Mouse (Mus musculus) forebrain, embryonic 12.5 days (tissue): ENCODE results near the gene Hoxb5. TPM values are rescaled to one million over a fixed set of nuclear protein-coding genes. Genes with fewer than 3 reads are reported as not detected.

Experiments
- ATAC-seq: fragments of 200-750 bp; cut with Nextera tagmentation; 2 replicates; pipeline ENCODE4 v1.8.0; 2017; ENCODE audit warnings: moderate TSS enrichment; ENCODE audit not compliant: low FRiP score
- H3K27ac ChIP-seq: fragments of 300-500 bp; sonication (generic); 2 replicates; pipeline ENCODE4 v1.5.1; 2016; ENCODE audit warnings: mild to moderate bottlenecking
- H3K27me3 ChIP-seq: fragments of 300-500 bp; sonication (generic); 2 replicates; pipeline ENCODE4 v1.6.1; 2016; ENCODE audit warnings: mild to moderate bottlenecking
- H3K36me3 ChIP-seq: fragments of 300-500 bp; sonication (generic); replicated peaks from 2 replicates; pipeline ENCODE4 v1.6.1; 2016; ENCODE audit warnings: mild to moderate bottlenecking
- H3K4me1 ChIP-seq: fragments of 300-500 bp; sonication (generic); 2 replicates; pipeline ENCODE4 v1.6.1; 2016
- H3K4me2 ChIP-seq: fragments of 300-500 bp; sonication (generic); 2 replicates; pipeline ENCODE4 v1.6.1; 2016; ENCODE audit warnings: mild to moderate bottlenecking, moderate library complexity
- H3K4me3 ChIP-seq: fragments of 300-500 bp; sonication (generic); replicated peaks from 2 replicates; pipeline ENCODE4 v1.5.1; 2016; ENCODE audit warnings: mild to moderate bottlenecking
- H3K9ac ChIP-seq: fragments of 300-500 bp; sonication (generic); 2 replicates; pipeline ENCODE4 v1.6.1; 2016; ENCODE audit warnings: mild to moderate bottlenecking
- H3K9me3 ChIP-seq: fragments of 300-500 bp; sonication (generic); 2 replicates; pipeline ENCODE4 v1.6.1; 2016
- WGBS: fragments of 180-500 bp; shearing (Covaris S2); methylation state at CpG from one replicate; pipeline ENCODE4 v1.1.7; 2016; 5-methylcytosine and 5-hydroxymethylcytosine counted together
- polyA plus RNA-seq: library from polyadenylated mRNA; unstranded; fragments of >200 nt; fragmentation: Nextera tagmentation; extraction: Ambion mirVana; gene quantifications from 2 replicates; pipeline ENCODE4 v1.2.1, GENCODE M21; 2016

Hoxb5 gene
- polyA plus RNA-seq, 1 experiment from 2014 or later: not detected

GRCm38 (mm10) chr11:96301064-96301431 lies 2.1 kb upstream of the Hoxb5 start:
- no peak overlapping the region for H3K4me2 ChIP-seq
- H3K9ac ChIP-seq: no peak overlapping the region
- no peak overlapping the region for H3K4me3 ChIP-seq
- whole genome bisulfite sequencing: under 1% methylated on average over 8 of the region's 10 CpGs
- H3K36me3 ChIP-seq: no peaks in the 10 kb centered on the region
- ATAC-seq: no peak
- peaks cover 15% of the 10 kb centered on the region for H3K4me1 ChIP-seq
- no peaks in the 10 kb centered on the region for H3K9me3 ChIP-seq
- H3K27ac ChIP-seq: no peak overlapping the region
- H3K27me3 ChIP-seq: peaks cover 100% of the 10 kb centered on the region

- Histone ChIP-seq H3K9me3 (no peaks in the 10 kb centered on the region), H3K27me3 (peaks cover 100% of the 10 kb centered on the region), H3K4me1 (peaks cover 15% of the 10 kb centered on the region), H3K4me3 (no peak overlapping the region), H3K27ac (no peak overlapping the region), H3K36me3 (no peaks in the 10 kb centered on the region), H3K9ac (no peak overlapping the region), H3K4me2 (no peak overlapping the region)
- ATAC-seq: no peak
- under 1% methylated on average over 15 of the region's 15 CpGs for WGBS
Observed at GRCm38 (mm10) chr11:96301837-96302236, 1.3 kb upstream of the Hoxb5 start.

DNA sequence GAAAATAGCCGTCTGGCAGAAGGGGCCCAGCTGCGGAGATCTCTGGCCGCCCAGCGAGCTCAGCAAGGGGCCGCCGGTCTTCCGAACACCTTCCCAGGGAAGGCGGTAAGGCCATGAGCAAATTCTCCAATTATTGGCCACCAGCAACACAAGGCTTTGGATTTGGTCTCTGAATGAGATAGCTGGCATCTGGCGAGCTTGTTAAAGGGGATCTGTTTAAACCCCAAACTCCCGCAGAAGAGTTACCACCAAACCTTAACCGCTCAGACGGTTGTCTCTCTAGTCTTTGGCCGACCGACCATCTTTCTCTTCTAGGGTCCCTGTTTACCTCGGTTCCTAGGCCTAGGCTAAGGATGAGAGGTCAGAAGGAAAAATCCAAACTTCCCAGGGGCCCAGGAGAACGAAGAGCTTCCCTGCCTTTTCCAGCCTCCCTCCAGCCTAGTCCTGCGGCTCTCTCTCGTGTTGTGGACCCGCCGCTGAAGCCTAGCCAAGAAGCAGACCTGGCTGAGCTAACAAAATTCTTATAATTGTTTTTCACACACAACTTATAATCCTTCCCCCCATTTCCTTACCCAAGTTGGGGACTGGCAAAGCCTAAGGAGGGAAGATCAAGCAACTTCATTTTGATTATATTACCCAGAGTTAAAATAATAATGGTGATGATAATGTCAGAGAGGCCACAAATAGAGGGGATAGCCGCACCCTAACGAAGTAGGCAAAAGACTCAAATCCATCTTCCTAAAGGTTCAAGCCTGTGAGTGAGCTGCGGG lies 570 bp upstream of the Hoxb5 start:
- 4% methylated on average over 23 of the region's 23 CpGs for WGBS
- H3K9ac ChIP-seq: no peak overlapping the region
- H3K4me1 ChIP-seq: peaks cover 15% of the 10 kb centered on the region
- no peaks in the 10 kb centered on the region for H3K9me3 ChIP-seq
- peaks cover 100% of the 10 kb centered on the region for H3K27me3 ChIP-seq
- H3K4me2 ChIP-seq: no peak overlapping the region
- no peak overlapping the region for H3K4me3 ChIP-seq
- H3K36me3 ChIP-seq: no peaks in the 10 kb centered on the region
- H3K27ac ChIP-seq: no peak overlapping the region
- ATAC-seq: no peak

DNA sequence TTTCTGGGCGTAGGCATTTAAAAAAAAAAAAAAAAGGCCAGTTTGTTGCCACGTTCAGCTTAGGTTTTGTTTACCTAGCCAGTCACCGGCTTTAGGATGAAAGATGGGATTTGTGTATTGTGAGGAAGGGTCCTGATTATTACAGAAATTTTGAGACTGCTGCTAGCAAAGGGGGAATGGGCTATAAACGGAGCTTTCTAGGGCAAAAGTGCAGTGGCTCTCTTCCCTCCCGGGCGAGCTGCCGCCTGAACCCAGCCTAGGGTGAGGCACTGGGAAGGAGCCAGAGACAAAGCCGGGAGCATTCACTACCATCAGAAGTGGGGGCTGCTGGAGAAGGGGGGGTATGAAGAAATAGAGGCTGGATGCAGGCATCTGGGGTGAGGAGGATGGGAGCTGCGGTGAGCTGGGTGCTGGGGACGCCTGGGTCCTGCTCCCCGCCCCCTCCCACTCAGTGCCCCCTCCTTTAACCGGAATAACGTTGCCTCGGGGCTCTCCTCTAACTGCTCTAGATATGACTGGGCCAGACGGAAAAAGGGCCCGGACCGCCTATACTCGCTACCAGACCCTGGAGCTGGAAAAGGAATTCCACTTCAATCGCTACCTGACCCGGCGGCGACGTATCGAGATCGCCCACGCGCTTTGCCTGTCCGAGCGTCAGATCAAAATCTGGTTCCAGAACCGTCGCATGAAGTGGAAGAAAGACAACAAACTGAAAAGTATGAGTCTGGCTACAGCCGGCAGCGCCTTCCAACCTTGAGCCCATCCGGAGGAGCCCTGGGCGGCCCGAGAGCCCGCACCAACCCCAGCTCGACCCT lies 1.5 kb downstream of the Hoxb5 start:
- WGBS: 1% methylated on average over 38 of the region's 38 CpGs
- Histone ChIP-seq H3K27ac (no peak overlapping the region), H3K9me3 (no peaks in the 10 kb centered on the region), H3K27me3 (peaks cover 100% of the 10 kb centered on the region), H3K4me2 (no peak overlapping the region), H3K4me1 (peaks cover 12% of the 10 kb centered on the region), H3K9ac (no peak overlapping the region), H3K4me3 (no peak overlapping the region), H3K36me3 (no peaks in the 10 kb centered on the region)
- ATAC-seq: no peak

DNA sequence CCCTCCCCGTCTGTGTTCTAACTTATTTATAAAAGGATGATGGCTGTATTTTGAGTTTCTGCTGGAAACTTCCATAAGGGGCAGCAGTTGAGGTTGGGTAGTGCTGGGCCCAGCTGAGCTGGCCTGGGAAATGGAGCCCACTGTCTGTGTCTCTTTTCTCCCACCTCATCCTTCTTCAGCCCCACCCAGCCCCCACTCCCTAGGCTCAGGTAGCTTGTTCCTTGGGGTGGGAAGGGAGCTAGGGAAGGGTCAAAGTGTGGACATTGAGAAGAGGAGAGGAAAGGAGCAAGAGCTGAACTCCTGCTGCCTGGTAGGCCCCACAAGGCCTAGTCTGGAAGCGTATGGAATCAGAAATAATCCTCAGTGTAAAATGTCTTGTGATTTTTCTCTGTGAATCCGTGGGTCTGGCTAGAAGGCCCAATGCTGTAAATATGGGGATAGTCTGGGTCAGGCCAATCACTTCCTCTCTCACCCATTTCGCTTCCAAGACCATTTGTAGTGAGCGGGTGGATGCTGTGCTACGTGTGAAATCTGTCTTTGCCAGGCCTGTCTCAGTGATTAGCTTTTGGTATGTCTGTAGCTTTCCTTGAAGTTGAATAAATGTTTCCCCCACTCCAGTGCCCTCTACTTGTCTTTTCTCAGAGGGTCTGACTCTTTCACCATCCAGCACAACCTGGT lies 2.5 kb downstream of the Hoxb5 start:
- Histone ChIP-seq H3K4me1 (peaks cover 9% of the 10 kb centered on the region), H3K36me3 (no peaks in the 10 kb centered on the region), H3K4me3 (no peak overlapping the region), H3K4me2 (no peak overlapping the region), H3K27me3 (peaks cover 100% of the 10 kb centered on the region), H3K9me3 (no peaks in the 10 kb centered on the region), H3K27ac (no peak overlapping the region), H3K9ac (no peak overlapping the region)
- no peak for ATAC-seq
- 12% methylated on average over 6 of the region's 6 CpGs for WGBS

DNA sequence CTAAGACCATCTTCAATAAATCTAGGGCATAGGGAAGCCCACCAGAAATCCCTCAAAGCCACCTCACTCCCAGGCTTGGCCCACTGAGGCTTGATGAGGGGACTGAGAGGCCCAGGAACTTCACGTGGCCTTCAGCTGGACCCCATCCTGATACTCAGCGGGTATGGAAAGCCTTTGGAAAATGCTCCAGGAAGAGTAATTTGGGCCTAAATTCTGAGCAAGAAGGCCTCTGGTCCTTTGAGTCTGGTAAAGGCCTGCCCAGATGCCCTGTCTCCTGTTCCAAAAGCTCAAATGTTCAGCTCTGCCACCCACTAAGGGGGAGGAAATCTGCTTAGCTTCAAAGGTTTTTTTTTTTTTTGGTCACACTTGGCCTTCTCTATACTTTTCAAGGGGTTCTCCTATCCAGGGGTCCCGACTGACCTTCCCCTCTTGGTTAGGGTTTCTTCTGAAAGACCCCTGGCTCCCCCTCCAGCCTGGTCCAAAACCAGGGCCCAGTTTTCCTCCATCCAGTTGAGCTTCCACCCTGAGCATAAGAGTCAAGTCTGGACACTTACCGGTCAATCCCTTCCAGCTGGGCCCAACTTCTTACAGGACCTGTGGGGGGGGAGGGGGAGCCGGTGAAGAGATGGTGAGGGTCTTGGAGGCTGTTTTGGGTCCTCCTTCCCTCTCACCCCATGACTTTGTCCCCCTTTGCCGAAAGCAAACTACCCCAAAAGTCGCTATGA lies 3.2 kb downstream of the Hoxb5 start:
- ATAC-seq: no peak
- 5% methylated on average over 7 of the region's 7 CpGs for WGBS
- Histone ChIP-seq H3K27ac (no peak overlapping the region), H3K36me3 (no peaks in the 10 kb centered on the region), H3K4me2 (no peak overlapping the region), H3K4me1 (peaks cover 9% of the 10 kb centered on the region), H3K9ac (no peak overlapping the region), H3K9me3 (no peaks in the 10 kb centered on the region), H3K4me3 (no peak overlapping the region), H3K27me3 (peaks cover 100% of the 10 kb centered on the region)

GRCm38 (mm10) chr11:96306908-96307269 lies 3.8 kb downstream of the Hoxb5 start:
- Histone ChIP-seq H3K4me1 (peaks cover 9% of the 10 kb centered on the region), H3K9ac (no peak overlapping the region), H3K36me3 (no peaks in the 10 kb centered on the region), H3K4me3 (no peak overlapping the region), H3K27me3 (peaks cover 100% of the 10 kb centered on the region), H3K27ac (no peak overlapping the region), H3K4me2 (no peak overlapping the region), H3K9me3 (no peaks in the 10 kb centered on the region)
- 6% methylated on average over 13 of the region's 13 CpGs for WGBS
- no peak for ATAC-seq

DNA sequence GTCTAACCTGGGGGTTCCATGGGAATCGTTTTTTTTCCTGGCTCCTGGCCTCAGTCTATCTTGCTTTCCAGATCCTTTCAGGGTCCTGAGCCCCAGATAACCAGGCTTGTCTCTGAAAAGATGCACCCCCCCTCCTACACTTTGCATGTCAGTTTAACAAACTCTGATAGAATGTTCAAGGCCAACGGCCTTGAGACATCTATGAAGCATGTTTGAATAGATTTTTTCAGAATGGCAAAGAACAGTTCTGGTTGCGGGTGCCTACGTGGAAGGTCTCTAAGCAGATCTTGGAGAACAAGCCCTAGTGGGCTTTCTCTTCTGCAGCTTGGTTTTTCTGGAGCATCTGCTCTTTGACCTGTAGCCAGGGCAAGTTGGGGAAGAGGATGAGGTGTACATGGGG lies 5.6 kb downstream of the Hoxb5 start:
- peaks cover 100% of the 10 kb centered on the region for H3K27me3 ChIP-seq
- no peaks in the 10 kb centered on the region for H3K36me3 ChIP-seq
- H3K27ac ChIP-seq: no peak overlapping the region
- peaks cover 2% of the 10 kb centered on the region for H3K4me1 ChIP-seq
- no peak overlapping the region for H3K4me2 ChIP-seq
- no peak for ATAC-seq
- no peak overlapping the region for H3K4me3 ChIP-seq
- H3K9me3 ChIP-seq: no peaks in the 10 kb centered on the region
- H3K9ac ChIP-seq: no peak overlapping the region
- WGBS: 21% methylated on average over 4 of the region's 4 CpGs

DNA sequence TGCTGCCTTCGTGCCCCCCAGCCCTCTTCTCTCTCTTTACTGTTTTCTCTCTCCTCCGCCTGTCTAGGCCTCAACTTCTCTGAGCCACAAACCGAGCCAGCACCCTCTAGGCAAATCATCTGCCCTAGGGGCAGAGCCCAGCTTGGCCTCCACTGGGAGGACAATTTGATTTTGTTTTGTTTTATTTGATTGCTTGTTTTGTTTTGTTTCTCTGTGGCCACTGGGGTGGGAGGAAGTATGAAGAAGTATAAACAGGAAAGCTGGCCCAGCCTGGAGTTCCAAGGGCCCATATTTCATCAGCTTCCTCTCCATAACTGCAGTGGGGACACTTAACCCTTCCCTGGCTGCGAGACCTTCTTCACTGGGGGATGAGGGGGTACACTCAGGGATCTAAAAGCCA lies 6.2 kb downstream of the Hoxb5 start:
- 10% methylated on average over 4 of the region's 4 CpGs for WGBS
- Histone ChIP-seq H3K9ac (no peak overlapping the region), H3K4me2 (no peak overlapping the region), H3K27ac (no peak overlapping the region), H3K4me1 (no peaks in the 10 kb centered on the region; the same call in 1 of the 2 replicates), H3K9me3 (no peaks in the 10 kb centered on the region), H3K27me3 (peaks cover 100% of the 10 kb centered on the region), H3K4me3 (no peak overlapping the region), H3K36me3 (no peaks in the 10 kb centered on the region)
- no peak for ATAC-seq

GRCm38 (mm10) chr11:96310183-96310938 lies 7.2 kb downstream of the Hoxb5 start:
- no peaks in the 10 kb centered on the region for H3K36me3 ChIP-seq
- H3K27me3 ChIP-seq: peaks cover 100% of the 10 kb centered on the region
- H3K4me3 ChIP-seq: no peak overlapping the region
- no peaks in the 10 kb centered on the region for H3K9me3 ChIP-seq
- H3K4me1 ChIP-seq: no peaks in the 10 kb centered on the region; the same call in 1 of the 2 replicates
- no peak for ATAC-seq
- H3K27ac ChIP-seq: no peak overlapping the region
- H3K4me2 ChIP-seq: no peak overlapping the region
- 3% methylated on average over 20 of the region's 20 CpGs for WGBS
- H3K9ac ChIP-seq: no peak overlapping the region

- Histone ChIP-seq H3K4me2 (no peak overlapping the region), H3K4me3 (0 out of 2 replicates have a peak overlapping the region, but pooled peaks have one; percentile 7), H3K27me3 (peaks cover 100% of the 10 kb centered on the region), H3K4me1 (no peaks in the 10 kb centered on the region; the same call in 1 of the 2 replicates), H3K9me3 (no peaks in the 10 kb centered on the region), H3K9ac (no peak overlapping the region), H3K27ac (no peak overlapping the region), H3K36me3 (no peaks in the 10 kb centered on the region)
- ATAC-seq: no peak
- WGBS: 8% methylated on average over 6 of the region's 6 CpGs
Observed at GRCm38 (mm10) chr11:96311097-96311496, 8.0 kb downstream of the Hoxb5 start.
